Mouse (Mus musculus) layer of hippocampus, postnatal 25 days (tissue): ENCODE results near the gene Pakap. TPM values are rescaled to one million over a fixed set of nuclear protein-coding genes. Genes with fewer than 3 reads are reported as not detected.

Experiments
- DNase-seq, 2 experiments: peaks; one replicate each; pipeline ENCODE4 v3.0.0; 2022; ENCODE audit warnings: mixed read lengths in 2 of 2, low spot score in 1 of 2; ENCODE audit errors: extremely low spot score in 1 of 2
- total RNA-seq, 2 experiments: library from RNA; stranded (reverse); gene quantifications; 2 replicates each; pipeline ENCODE4 v1.2.3; 2021

The Pakap gene
- total RNA-seq, 2 experiments from 2014 or later, result 23.4 to 28.3 TPM

DNA sequence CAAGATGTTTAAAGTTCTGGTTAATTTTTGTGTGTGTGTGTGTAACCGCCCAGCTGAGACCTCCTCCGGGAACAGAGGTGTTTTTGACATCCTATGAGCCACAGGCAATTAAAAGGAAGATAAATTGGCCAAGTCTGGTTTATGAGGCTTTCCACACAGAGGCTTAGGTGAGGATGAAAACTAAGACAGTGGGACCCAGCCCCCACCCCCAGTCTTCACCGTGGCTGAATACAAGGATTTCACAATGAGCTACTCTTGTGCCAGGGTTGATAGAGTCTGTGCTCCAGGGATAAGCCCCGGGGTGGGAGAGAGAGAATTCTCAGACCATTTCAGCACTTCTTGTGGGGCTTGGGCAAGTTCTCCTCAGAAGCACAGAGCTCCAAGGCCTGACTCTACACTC is 183.1 kb downstream of the Pakap start:
- no peak for DNase-seq

- DNase-seq, result no peak
Observed at GRCm38 (mm10) chr4:57751566-57751965, 183.6 kb downstream of the Pakap start.

DNA sequence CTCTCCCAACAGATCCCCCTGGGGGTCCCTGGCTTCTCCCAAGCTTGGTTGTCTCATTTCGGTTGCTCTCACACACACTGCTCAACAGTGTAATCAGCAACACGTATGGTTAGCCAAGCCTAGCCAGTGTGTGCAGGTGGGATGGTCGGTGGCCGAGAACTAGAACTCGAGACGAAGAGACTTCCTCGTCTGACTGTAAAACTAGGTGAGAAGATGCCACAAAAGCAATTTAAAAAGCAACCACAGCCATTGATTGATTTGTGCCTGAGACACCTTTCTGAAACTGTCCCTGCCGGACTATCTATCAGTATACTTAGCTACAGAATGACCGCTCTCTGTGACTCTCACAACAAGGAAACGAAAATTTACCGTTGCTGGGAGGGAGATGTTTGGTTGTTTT is 187.1 kb downstream of the Pakap start:
- no peak for DNase-seq

DNA sequence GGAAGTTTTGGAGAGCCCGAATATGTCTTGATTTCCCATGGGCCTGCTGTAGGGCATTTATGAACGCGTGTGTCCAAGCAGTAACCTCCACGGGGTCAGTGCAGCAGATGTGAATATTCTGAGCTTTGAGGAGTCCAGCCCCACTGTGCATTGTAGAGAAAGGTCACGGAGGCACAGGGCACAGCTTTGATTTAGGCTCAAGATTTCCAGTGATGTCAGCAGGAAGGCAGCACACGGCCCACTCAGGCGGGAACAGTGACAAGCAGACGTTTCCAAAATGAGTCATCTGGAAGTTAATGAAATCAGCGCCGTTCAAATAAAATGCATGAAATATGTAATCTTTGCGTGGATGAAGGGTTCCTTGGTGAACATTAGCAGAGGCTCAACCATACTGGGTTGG is 190.0 kb downstream of the Pakap start:
- DNase-seq, result no peak

- no peak for DNase-seq
Observed at GRCm38 (mm10) chr4:57762424-57762823, 194.4 kb downstream of the Pakap start.

DNA sequence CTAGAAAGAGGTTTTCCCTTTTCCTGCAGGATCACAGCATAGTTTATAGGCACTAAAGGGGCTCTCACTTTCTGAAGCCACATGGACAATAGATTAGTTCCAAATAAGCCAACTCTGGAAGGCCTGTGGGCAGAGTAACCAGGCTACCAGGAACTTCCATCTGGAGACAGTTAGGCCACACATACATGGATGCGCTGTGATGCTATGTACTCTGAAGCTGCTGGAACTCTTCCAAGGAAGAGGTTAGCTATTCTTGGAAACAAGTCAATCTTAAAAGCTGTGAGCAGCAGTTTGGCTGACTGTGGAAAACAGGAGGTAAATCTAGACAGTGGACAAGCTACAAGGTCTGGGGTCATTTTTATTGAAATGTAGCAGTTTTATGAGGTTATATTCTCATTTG is 196.4 kb downstream of the Pakap start:
- DNase-seq, result no peak

DNA sequence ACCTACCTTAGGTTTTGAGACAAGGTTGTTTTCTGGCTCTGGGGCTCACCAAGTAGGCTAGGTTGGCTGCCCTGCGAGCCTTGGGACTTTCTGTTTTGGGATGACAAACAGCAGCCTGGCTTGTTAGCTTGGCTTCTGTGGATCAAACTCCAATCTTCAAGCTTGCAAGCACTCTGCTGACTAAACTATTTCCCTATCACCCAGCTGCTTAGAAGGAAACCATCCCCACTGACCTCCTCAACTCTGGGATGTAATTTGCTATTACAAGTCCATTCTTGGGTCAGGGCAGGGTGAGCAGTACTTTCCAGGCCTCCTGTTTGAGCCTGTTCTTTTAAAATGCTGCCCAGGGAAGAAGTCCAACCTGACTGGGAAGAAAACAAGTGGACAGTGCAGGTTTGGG is 196.9 kb downstream of the Pakap start:
- DNase-seq, result no peak

DNA sequence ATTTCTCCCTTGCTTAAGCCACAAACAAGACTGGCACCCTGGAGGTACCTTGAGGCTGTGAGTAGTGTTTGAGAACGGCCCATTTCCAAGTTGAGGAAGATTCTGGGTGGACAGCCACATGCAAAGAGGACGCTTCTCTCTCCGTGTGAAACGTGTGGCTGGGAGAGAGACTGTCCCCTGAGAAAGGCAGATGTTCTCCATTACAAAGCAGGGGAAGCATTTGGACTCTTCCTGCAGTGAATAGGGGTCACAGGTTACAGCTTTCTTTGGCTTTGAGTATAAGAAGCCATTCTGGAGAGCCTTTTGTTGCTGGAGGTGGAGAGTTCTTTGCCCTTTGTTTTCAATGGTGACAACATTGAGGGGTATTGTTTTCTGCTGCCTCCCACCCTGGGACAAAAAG is 197.8 kb downstream of the Pakap start:
- DNase-seq, result no peak

DNA sequence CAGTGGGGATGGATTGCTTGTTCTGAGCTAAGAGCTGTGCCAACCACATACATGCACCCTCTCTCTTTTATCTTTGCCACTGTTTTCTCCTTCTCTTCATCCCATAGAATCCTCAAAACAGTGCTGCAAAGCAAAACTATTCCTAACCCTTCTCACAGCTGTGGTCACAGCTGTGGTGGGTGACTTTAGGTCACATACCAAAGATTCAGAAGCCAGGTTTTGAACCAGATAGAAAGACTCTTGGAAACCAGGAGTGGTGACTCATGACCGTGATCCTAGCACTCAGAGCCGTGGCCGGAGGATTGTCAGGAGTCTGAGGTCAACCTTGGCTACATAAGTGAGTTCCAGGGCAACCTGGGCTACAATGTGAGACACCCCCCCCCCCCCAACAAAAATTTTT is 201.0 kb downstream of the Pakap start:
- no peak for DNase-seq

DNA sequence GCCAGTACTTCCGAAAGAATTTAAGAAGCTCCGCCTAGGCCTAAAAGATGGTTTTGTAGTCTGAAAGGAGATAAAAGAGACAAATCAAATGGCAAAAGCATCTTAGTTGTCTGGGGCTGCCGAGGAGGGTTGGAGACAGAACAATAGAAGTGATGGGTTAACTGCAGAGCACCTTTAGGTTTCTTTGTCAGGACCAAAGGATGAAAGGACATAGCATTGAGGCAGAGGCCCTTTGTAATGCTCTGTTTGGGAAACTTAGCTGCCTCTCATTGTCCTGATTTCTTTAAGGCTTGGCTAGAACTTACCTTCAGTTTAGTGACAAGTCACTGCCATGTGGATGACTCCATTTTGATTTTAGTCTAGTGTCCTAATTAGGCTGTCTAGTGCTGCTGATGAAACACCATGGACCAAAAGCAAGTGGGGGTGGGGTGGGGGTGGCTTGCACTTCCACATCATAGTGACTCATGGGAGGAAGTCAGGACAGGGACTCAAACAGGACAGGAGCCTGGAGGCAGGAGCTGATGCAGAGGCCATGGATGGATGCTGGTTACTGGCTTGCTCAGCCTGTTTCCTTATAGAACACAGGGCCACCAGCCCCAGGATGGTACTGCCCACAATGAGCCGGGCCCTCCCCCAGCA is 202.3 kb downstream of the Pakap start:
- no peak for DNase-seq

DNA sequence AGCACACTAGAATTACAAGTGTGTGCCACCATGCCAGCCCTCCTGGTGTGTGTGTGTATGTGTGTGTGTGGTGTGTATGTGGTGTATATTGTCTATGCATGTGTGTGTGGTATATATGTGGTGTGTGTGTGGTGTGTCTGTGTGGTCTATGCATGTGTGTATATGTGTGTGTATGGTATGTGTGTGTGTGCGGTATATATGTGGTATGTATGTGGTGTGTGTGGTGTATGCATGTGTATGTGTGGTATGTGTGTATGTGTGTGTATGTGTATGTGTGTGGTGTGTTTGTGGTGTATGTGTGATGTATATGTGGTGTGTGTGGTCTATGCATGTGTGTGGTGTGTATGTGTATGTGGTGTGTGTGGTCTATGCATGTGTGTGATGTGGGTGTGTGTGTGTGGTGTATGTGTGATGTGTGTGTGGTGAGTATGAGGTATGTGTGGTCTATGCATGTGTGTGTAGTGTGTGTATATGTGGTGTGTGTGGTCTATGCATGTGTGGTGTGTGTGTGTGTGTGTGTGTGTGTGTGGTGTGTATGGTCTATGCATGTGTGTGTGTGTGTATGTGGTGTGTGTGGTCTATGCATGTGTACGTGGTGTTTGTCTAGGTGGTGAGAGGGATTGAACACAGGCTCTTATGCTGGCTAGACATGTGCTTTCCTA is 203.7 kb downstream of the Pakap start:
- DNase-seq, result no peak

- DNase-seq, result no peak
Observed at GRCm38 (mm10) chr4:57772851-57773510, 205.0 kb downstream of the Pakap start.

GRCm38 (mm10) chr4:57774517-57774916 is 206.5 kb downstream of the Pakap start:
- no peak for DNase-seq

GRCm38 (mm10) chr4:57775582-57775981 is 207.6 kb downstream of the Pakap start:
- DNase-seq, result no peak

DNA sequence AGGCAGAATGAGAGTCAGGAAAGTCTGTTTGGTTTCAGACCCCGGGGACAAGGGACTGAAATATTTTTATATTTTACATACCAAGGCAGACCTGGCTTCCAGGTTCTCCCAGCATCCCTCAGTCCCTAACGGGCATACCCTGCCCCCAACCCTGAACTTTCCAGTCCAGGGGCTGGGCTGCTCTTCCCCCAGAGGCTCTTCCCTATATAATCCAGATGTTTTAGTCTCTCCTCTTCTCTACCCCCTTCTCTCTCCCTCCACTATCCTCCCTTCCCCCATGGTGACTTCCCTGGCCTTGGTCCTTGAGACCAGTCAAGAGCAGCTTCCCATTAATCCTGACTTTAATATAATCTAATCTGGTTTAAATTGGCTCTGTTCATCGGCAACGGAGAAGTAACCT is 212.4 kb downstream of the Pakap start:
- no peak for DNase-seq

GRCm38 (mm10) chr4:57780833-57781641 is 213.1 kb downstream of the Pakap start:
- DNase-seq, result no peak

DNA sequence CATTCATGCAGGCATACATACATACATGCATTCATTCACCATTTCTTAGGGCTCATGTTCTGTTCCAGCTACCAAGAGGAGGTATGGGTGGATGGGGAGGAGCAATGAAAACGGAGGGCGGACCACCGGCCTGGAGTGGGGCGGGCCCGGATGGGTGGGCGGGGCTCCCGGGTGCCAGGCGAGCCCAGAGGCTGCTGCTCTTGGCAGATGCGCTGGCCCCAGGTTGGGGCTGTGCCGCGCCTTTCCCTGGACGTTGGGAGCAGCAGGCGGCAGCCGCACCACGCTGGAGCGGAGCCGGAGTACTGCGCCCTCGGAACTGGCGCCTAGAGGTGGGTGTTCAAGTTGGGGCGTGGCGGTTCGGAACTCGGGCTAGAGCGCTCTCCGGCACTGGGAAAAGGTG is 214.0 kb downstream of the Pakap start:
- peak in 1 of 2 experiments; percentile 24 for DNase-seq

DNA sequence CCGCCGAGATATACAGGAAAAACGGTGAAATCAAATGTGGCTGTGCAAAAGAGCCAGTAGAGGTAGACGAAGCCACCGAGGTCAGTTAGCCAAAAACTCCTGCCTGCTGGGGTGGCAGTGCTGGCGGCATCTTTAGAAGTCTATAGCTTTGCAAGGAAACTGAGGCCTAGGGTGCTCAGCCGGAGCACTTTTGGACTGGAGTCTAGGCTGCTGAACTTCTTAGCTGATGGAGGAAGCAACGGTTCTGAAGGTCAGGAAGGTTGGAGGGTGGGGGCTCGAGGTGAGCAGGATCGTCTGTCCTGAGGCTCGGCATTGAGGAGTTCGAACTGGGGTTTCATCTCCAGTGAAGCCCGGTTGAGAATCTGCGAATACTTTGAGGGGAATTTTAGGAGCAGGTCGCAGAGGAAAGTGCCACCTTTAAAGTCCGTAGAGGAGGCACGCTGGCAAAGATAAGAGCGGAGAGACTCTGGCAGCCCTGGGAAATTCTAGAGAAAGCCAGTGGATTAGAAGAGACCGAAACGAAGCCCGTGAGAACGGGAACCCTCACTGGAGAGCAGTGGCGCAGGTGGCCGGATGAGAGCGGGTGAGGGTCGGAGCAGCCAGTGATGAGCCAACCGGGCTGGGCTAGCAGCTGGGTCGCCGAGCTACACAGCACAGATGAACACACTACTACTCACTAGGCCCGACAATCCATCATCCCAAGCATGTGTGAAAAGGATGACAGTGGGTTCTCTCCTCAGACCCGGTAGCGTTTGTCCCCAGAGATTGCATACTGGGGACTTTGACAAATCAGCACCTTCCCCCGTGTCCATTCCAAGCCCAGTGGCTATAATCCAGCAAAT is 214.8 kb downstream of the Pakap start:
- no peak for DNase-seq

GRCm38 (mm10) chr4:57783391-57783770 is 215.4 kb downstream of the Pakap start:
- DNase-seq, result no peak
